Mouse (Mus musculus) lung, postnatal 0 days (tissue): ENCODE measurements around the gene Trim2.

ENCODE experiments used
- CTCF ChIP-seq: IDR thresholded peaks from 2 replicates; pipeline ENCODE4 v1.5.1; 2016; ENCODE audit warnings: antibody characterized with exemption, mild to moderate bottlenecking
- EP300 ChIP-seq: IDR thresholded peaks from 2 replicates; pipeline ENCODE4 v1.6.1; 2016; ENCODE audit warnings: antibody characterized with exemption, mild to moderate bottlenecking, control low read depth

- TF ChIP-seq CTCF (no peak), EP300 (no peak)
Measured at GRCm38 (mm10) chr3:84254520-84254878, 52.2 kb downstream of the Trim2 start.
